Mouse (Mus musculus): Measurements from ENCODE around the gene Impg2.

The Impg2 gene

GRCm38 (mm10) chr16:56204051-56204450, at the start of gene Impg2:
Gene Impg2 (plus strand): TSS chr16:56204313.
- DNase-seq: no peak

GRCm38 (mm10) chr16:56163466-56163865, 40.6 kb upstream of the Impg2 start:
- DNase-seq: no peak

GRCm38 (mm10) chr16:56170247-56170646, 33.9 kb upstream of the Impg2 start:
- no peak for DNase-seq

- DNase-seq: peak; percentile 6
These were observed 28.1 kb upstream of the Impg2 start for GRCm38 (mm10) chr16:56175867-56176581.

- DNase-seq: no peak
These were observed 17.2 kb upstream of the Impg2 start for GRCm38 (mm10) chr16:56186863-56187262.

GRCm38 (mm10) chr16:56188198-56188597, 15.9 kb upstream of the Impg2 start:
- no peak for DNase-seq

- DNase-seq: no peak
These were observed 8.6 kb downstream of the Impg2 start for GRCm38 (mm10) chr16:56212740-56213139.

- DNase-seq: no peak
These were observed 23.6 kb downstream of the Impg2 start for GRCm38 (mm10) chr16:56227686-56228085.

GRCm38 (mm10) chr16:56229455-56229854, 25.3 kb downstream of the Impg2 start:
- no peak for DNase-seq

GRCm38 (mm10) chr16:56231300-56231699, 27.2 kb downstream of the Impg2 start:
- no peak for DNase-seq

GRCm38 (mm10) chr16:56232736-56233135, 28.6 kb downstream of the Impg2 start:
- DNase-seq: peak; percentile 9

GRCm38 (mm10) chr16:56246031-56246430, 41.9 kb downstream of the Impg2 start:
- DNase-seq: no peak

- peak; percentile 25 for DNase-seq
These were observed 69.8 kb downstream of the Impg2 start for GRCm38 (mm10) chr16:56273917-56274316.

- no peak for DNase-seq
These were observed 74.9 kb downstream of the Impg2 start for GRCm38 (mm10) chr16:56279060-56279459.

GRCm38 (mm10) chr16:56279752-56280151, 75.6 kb downstream of the Impg2 start:
- no peak for DNase-seq

- no peak for DNase-seq
These were observed 77.2 kb downstream of the Impg2 start for GRCm38 (mm10) chr16:56281336-56281735.

GRCm38 (mm10) chr16:56283330-56283729, 79.2 kb downstream of the Impg2 start:
- DNase-seq: peak; percentile 70

GRCm38 (mm10) chr16:56283873-56284272, 79.8 kb downstream of the Impg2 start:
- DNase-seq: no peak

- DNase-seq: peak; percentile 22
These were observed 82.0 kb downstream of the Impg2 start for GRCm38 (mm10) chr16:56286076-56286475.

GRCm38 (mm10) chr16:56286977-56287376, 82.9 kb downstream of the Impg2 start:
- DNase-seq: no peak

- no peak for DNase-seq
These were observed 90.8 kb downstream of the Impg2 start for GRCm38 (mm10) chr16:56294887-56295286.

- DNase-seq: peak; percentile 4
These were observed 92.0 kb downstream of the Impg2 start for GRCm38 (mm10) chr16:56295888-56296648.

GRCm38 (mm10) chr16:56298248-56298647, 94.1 kb downstream of the Impg2 start:
- DNase-seq: no peak

GRCm38 (mm10) chr16:56298836-56299235, 94.7 kb downstream of the Impg2 start:
- DNase-seq: no peak
